Mouse (Mus musculus) hindbrain, embryonic 10.5 days (tissue): ENCODE data around the gene Mier1. TPM values are rescaled to one million over a fixed set of nuclear protein-coding genes. Genes with fewer than 3 reads are reported as not detected.

Source experiments
- DNase-seq: peaks from one replicate; pipeline ENCODE4 v3.0.0-alpha.2; 2017; ENCODE audit warnings: low spot score
- H3K27ac ChIP-seq: fragments of 300-500 bp; sonication (generic); 2 replicates; pipeline ENCODE4 v1.5.1; 2016; ENCODE audit warnings: mild to moderate bottlenecking, moderate library complexity
- H3K27me3 ChIP-seq: fragments of 300-500 bp; sonication (generic); 2 replicates; pipeline ENCODE4 v1.6.1; 2016; ENCODE audit warnings: mild to moderate bottlenecking; ENCODE audit not compliant: poor library complexity, insufficient read depth, severe bottlenecking
- H3K36me3 ChIP-seq: fragments of 300-500 bp; sonication (generic); 2 replicates; pipeline ENCODE4 v1.6.1; 2016; ENCODE audit warnings: mild to moderate bottlenecking, moderate library complexity
- H3K4me1 ChIP-seq: fragments of 300-500 bp; sonication (generic); replicated peaks from 2 replicates; pipeline ENCODE4 v1.6.1; 2016; ENCODE audit warnings: mild to moderate bottlenecking
- H3K4me3 ChIP-seq: fragments of 300-500 bp; sonication (generic); 2 replicates; pipeline ENCODE4 v1.5.1; 2016; ENCODE audit warnings: mild to moderate bottlenecking, moderate library complexity
- H3K9me3 ChIP-seq: fragments of 300-500 bp; sonication (generic); 2 replicates; pipeline ENCODE4 v1.6.1; 2016; ENCODE audit warnings: mild to moderate bottlenecking, moderate library complexity
- WGBS: fragments of 180-500 bp; shearing (Covaris S2); methylation state at CpG from one replicate; pipeline ENCODE4 v1.1.7; 2016; 5-methylcytosine and 5-hydroxymethylcytosine counted together
- polyA plus RNA-seq: library from polyadenylated mRNA; unstranded; fragments of >200 nt; fragmentation: Nextera tagmentation; extraction: Ambion mirVana; gene quantifications from 2 replicates; pipeline ENCODE4 v1.2.1, GENCODE M21; 2016

The Mier1 gene
- polyA plus RNA-seq, 1 experiment from 2014 or later: 29.6 TPM

DNA sequence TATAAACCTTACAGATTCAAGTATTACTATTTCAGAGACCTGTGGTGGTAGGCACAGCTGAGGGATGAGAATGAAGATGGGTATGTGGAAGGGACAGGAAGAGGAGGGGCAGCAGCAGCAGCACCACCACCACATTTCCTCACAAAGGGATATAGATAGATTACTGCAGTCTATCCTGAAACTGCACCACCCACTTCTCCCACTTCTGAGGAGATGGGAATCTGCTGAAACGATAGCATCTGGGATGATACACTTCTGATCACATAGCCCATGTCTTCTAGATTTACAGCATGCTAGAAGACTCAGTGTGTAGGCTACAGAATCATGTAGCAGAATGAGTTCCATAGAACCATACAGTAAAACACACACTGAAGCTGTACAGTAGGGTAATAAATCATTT, 63.5 kb downstream of the Mier1 start:
- Histone ChIP-seq H3K36me3 (peaks cover 76% of the 10 kb centered on the region), H3K27me3 (no peaks in the 10 kb centered on the region), H3K27ac (no peak overlapping the region), H3K4me3 (no peak overlapping the region), H3K4me1 (no peaks in the 10 kb centered on the region; the same call in 1 of the 2 replicates), H3K9me3 (no peaks in the 10 kb centered on the region)
- no peak for DNase-seq
- WGBS: 91% methylated on average over 1 of the region's 1 CpGs

- DNase-seq: no peak
- Histone ChIP-seq H3K4me3 (no peak overlapping the region), H3K27me3 (no peaks in the 10 kb centered on the region), H3K9me3 (no peaks in the 10 kb centered on the region), H3K27ac (no peak overlapping the region), H3K36me3 (peaks cover 82% of the 10 kb centered on the region), H3K4me1 (no peaks in the 10 kb centered on the region; the same call in 1 of the 2 replicates)
- WGBS: 88% methylated on average over 7 of the region's 7 CpGs
Observed at GRCm38 (mm10) chr4:103178635-103179318, 64.6 kb downstream of the Mier1 start.

- DNase-seq: no peak
- no peaks in the 10 kb centered on the region for H3K9me3 ChIP-seq
- H3K36me3 ChIP-seq: peaks cover 82% of the 10 kb centered on the region
- no peak overlapping the region for H3K27ac ChIP-seq
- WGBS: 76% methylated on average over 3 of the region's 3 CpGs
- H3K4me1 ChIP-seq: no peaks in the 10 kb centered on the region
- no peaks in the 10 kb centered on the region for H3K27me3 ChIP-seq
- H3K4me3 ChIP-seq: no peak overlapping the region
Observed at GRCm38 (mm10) chr4:103179581-103179980, 65.4 kb downstream of the Mier1 start.

DNA sequence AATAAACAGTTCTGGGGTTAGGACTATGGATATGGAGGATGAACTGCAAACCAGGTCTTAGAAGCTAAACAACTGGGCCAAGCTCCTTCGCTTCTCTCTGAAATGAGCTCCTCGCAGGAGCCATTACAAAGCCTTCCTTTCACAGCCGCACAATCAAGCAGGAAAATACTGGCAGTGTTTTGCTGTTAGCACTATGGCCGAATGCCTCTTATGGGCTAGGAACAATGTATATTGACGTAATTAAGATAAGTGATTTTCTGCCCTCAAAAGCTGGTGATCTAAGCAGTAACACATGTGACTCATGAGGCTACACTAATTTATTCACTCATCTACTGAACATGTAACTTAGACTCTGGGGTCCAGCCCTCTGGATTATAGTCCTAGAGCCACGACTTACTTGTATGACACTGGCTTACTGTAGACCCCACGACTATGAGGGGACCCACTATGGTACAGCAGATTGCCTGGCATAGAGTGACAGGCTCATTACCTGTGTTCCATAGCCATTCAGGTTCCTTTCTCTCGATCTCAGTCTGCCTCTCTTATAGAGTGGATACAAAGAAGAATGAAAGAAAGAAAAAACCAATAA, 66.2 kb downstream of the Mier1 start:
- Histone ChIP-seq H3K27ac (no peak overlapping the region), H3K27me3 (no peaks in the 10 kb centered on the region), H3K4me3 (no peak overlapping the region), H3K9me3 (no peaks in the 10 kb centered on the region), H3K4me1 (no peaks in the 10 kb centered on the region), H3K36me3 (peaks cover 83% of the 10 kb centered on the region)
- WGBS: 78% methylated on average over 8 of the region's 8 CpGs
- no peak for DNase-seq

DNA sequence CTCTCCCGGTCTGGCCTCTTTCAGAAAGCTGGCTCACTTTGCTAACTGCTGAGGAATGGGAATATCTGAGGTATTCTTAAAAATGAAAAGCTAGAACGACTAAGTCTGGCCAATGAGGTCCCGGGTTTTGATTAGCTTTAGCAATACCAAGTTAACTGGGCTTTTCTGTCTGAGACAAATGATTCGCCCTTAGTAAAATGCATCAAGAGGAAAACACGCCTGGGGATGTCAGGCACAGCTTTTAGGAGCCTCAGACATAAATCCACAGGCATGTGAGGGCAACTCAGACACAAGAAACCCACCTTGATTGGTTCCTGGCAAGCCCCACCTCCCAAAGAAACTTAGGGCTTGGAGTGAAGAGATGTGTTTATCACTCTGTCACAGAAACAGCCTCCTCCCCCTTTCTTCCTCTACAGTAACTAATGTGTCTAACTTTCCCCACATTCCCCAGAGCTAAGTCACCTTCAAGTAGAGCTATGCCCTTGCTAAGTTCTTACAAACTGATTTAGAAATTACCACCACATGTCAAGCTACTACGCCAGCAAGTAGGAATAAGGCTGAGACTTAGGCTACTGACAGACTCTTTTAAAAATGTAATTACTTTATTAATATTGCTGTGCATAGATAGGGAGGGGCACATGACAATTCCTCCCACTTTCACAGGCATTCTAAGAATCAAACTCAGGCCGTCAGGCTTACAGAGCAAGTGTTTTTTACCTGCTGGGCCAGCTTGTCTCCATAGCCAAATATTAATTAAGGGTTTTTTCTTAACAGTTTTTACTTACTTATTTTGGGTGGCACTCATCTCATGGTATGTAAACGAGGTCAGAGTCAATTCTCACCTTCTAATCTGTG, 74.8 kb downstream of the Mier1 start:
- Histone ChIP-seq H3K9me3 (no peaks in the 10 kb centered on the region), H3K4me1 (no peaks in the 10 kb centered on the region), H3K27me3 (no peaks in the 10 kb centered on the region), H3K36me3 (peaks cover 89% of the 10 kb centered on the region), H3K27ac (no peak overlapping the region), H3K4me3 (no peak overlapping the region)
- DNase-seq: no peak
- 91% methylated on average over 8 of the region's 8 CpGs for WGBS

- WGBS: 78% methylated on average over 2 of the region's 2 CpGs
- Histone ChIP-seq H3K4me3 (no peak overlapping the region), H3K27ac (no peak overlapping the region), H3K27me3 (no peaks in the 10 kb centered on the region), H3K36me3 (peaks cover 79% of the 10 kb centered on the region), H3K4me1 (no peaks in the 10 kb centered on the region), H3K9me3 (no peaks in the 10 kb centered on the region)
- DNase-seq: no peak
Observed at GRCm38 (mm10) chr4:103192421-103192820, 78.2 kb downstream of the Mier1 start.

DNA sequence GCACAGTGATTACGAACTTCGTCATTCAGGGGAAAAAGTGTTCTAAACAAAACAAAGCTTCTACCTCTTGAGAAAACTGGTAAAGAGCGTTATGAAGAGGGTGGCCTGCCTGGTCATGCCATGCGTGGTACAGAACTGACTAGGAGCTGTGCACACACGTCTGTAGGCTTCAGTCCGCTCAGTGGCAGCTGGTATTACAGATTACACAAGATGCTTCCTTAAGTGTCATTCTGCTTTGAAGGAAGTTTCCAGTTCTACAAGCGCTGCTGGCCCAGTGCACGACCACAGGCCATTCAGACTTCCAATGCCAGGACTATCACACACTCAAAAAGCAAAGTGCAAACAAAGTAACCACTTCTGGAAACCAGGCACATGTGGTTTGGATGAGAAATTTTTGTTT, 83.2 kb downstream of the Mier1 start:
- no peaks in the 10 kb centered on the region for H3K9me3 ChIP-seq
- 92% methylated on average over 8 of the region's 8 CpGs for WGBS
- no peak for DNase-seq
- H3K4me3 ChIP-seq: no peak overlapping the region
- no peak overlapping the region for H3K27ac ChIP-seq
- H3K36me3 ChIP-seq: peaks cover 67% of the 10 kb centered on the region
- no peaks in the 10 kb centered on the region for H3K4me1 ChIP-seq
- H3K27me3 ChIP-seq: no peaks in the 10 kb centered on the region

- Histone ChIP-seq H3K27ac (no peak overlapping the region), H3K27me3 (no peaks in the 10 kb centered on the region), H3K9me3 (no peaks in the 10 kb centered on the region), H3K4me1 (no peaks in the 10 kb centered on the region), H3K36me3 (peaks cover 57% of the 10 kb centered on the region), H3K4me3 (no peak overlapping the region)
- no peak for DNase-seq
- 45% methylated on average over 4 of the region's 4 CpGs for WGBS
Observed at GRCm38 (mm10) chr4:103199086-103199485, 84.9 kb downstream of the Mier1 start.

- peaks cover 64% of the 10 kb centered on the region for H3K36me3 ChIP-seq
- no peak overlapping the region for H3K27ac ChIP-seq
- H3K27me3 ChIP-seq: no peaks in the 10 kb centered on the region
- H3K4me1 ChIP-seq: no peaks in the 10 kb centered on the region
- 92% methylated on average over 1 of the region's 1 CpGs for WGBS
- no peak for DNase-seq
- H3K9me3 ChIP-seq: no peaks in the 10 kb centered on the region
- no peak overlapping the region for H3K4me3 ChIP-seq
Observed at GRCm38 (mm10) chr4:103200046-103200445, 85.9 kb downstream of the Mier1 start.

- Histone ChIP-seq H3K9me3 (no peaks in the 10 kb centered on the region), H3K4me3 (no peak overlapping the region), H3K36me3 (peaks cover 76% of the 10 kb centered on the region), H3K27me3 (no peaks in the 10 kb centered on the region), H3K4me1 (no peaks in the 10 kb centered on the region), H3K27ac (no peak overlapping the region)
- WGBS: 93% methylated on average over 2 of the region's 2 CpGs
- no peak for DNase-seq
Observed at GRCm38 (mm10) chr4:103203646-103204045, 89.5 kb downstream of the Mier1 start.

DNA sequence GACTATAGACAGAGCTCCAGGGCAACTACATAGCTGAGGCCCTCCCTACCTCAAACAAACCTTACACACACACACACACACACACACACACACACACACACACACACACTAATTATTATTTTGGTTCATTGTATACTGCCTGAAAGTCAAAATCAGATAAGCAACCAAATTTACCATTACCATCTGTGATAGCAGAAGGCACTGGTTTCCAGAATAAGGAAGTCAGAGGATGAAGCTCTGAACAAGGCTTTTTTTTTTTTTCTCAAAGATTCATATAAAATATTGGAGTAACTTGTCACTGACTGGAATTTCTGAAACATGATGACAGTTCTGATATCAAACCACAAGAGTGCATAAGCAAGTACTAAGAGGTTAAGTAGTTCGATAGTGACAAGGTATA, 94.4 kb downstream of the Mier1 start:
- Histone ChIP-seq H3K4me3 (no peak overlapping the region), H3K9me3 (no peaks in the 10 kb centered on the region), H3K27ac (no peak overlapping the region), H3K4me1 (peaks cover 5% of the 10 kb centered on the region), H3K36me3 (peaks cover 77% of the 10 kb centered on the region), H3K27me3 (no peaks in the 10 kb centered on the region)
- DNase-seq: no peak
- 93% methylated on average over 1 of the region's 1 CpGs for WGBS

DNA sequence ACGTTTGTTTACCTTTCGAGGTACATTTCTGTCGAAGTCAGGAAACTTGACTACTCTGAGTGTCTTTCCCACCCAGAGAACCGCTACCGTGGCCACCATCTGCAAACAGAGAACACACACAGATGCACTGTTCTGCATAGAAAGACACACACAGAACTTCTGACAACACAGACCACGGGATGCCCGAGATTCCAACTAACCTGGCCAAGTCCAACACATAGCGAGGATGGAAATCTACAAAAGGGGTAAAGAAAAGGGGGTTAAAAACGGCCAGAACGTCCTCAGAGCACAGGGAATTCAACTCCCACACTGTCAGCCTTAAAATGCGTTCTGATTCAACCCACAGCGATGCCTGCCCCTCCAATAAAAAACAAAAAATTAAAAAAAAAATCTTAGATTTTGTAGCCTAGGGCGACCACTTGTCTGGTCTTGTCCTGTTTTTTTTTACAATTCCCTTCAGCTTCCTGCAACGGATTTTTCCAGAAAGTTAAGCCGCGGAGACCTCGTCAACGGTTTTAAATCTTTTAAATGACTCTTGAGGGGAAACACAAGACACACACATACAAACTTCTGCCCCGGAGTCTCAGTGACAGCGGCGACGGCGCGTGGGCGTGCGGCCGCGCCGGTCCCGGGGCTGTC, 99.8 kb downstream of the Mier1 start:
- peak overlapping the region; percentile 81 for H3K4me3 ChIP-seq
- H3K27ac ChIP-seq: peak overlapping the region; percentile 98
- H3K4me1 ChIP-seq: peaks cover 27% of the 10 kb centered on the region
- H3K36me3 ChIP-seq: peaks cover 25% of the 10 kb centered on the region
- WGBS: 6% methylated on average over 30 of the region's 30 CpGs
- no peaks in the 10 kb centered on the region for H3K27me3 ChIP-seq
- DNase-seq: peak; percentile 19
- H3K9me3 ChIP-seq: no peaks in the 10 kb centered on the region
